Comparison of ENCODE assay signal across 8 mouse cellular contexts in genomic region chr10:84576029-84576394, GRCm38 (mm10). TPM values are rescaled to one million over a fixed set of nuclear protein-coding genes. Genes with fewer than 3 reads are reported as not detected.
A peak's percentile ranks its signal among the peaks of the same experiment; 100 is the strongest.
DNase-seq lines count a peak whose midpoint lies in the region; ATAC-seq and TF ChIP-seq lines count a peak whose summit lies in the region.

No protein-coding gene starts in this region.

- no peaks in the 10 kb centered on the region for H3K36me3 ChIP-seq in kidney, adult 2 months (ENCODE audit: control insufficient read depth, insufficient read depth, low read length)
- H3K36me3 ChIP-seq in megakaryocyte, embryonic 14.5 days (replicated peaks; ENCODE audit: low read length): no peaks in the 10 kb centered on the region

- whole genome bisulfite sequencing in kidney, adult 2 months: under 1% methylated on average over 14 of the region's 14 CpGs

- DNase-seq in kidney, adult 2 months: no peak
- DNase-seq in kidney, adult 9 months: no peak
- DNase-seq in ovary, postnatal 14 days (ENCODE audit: low spot score): no peak
- DNase-seq in kidney, postnatal 14 days: no peak
- DNase-seq in cerebellum, adult 9-10 months: no peak

- peak overlapping the region; percentile 95 for H3K4me3 ChIP-seq in kidney, adult 2 months (ENCODE audit: insufficient read depth, low read depth, low read length)
- H3K4me3 ChIP-seq in megakaryocyte, embryonic 14.5 days (replicated peaks): peak overlapping the region; percentile 96

- TF ChIP-seq CTCF in kidney, adult 2 months (conservative IDR thresholded peaks at IDR 0.05; ENCODE audit: insufficient read depth, insufficient read length, low read depth, low read length): no peak

- H3K27ac ChIP-seq in kidney, adult 2 months (ENCODE audit: insufficient read depth, low read depth, low read length): peak overlapping the region; percentile 92

- H3K9me3 ChIP-seq in megakaryocyte, embryonic 14.5 days: no peaks in the 10 kb centered on the region

- peak; percentile 68 for ATAC-seq in activated CD4-positive, CD25-positive, alpha-beta regulatory T cell, adult 4 months
- ATAC-seq in hematopoietic stem cell, adult 5-6 weeks (replicated peaks in 1 of 2; ENCODE audit: insufficient read depth in 1 of 2, low FRiP score in 2 of 2, low TSS enrichment in 1 of 2, low read depth in 1 of 2, poor library complexity in 2 of 2, severe bottlenecking in 2 of 2): peak; percentile 71 to 74

- no peaks in the 10 kb centered on the region for H3K27me3 ChIP-seq in kidney, adult 2 months (replicated peaks; ENCODE audit: control insufficient read depth, insufficient read depth, low read length)
- peaks cover 7% of the 10 kb centered on the region for H3K27me3 ChIP-seq in megakaryocyte, embryonic 14.5 days (replicated peaks)

- H3K4me1 ChIP-seq in kidney, adult 2 months (ENCODE audit: control insufficient read depth, insufficient read depth, low read length): peaks cover 4% of the 10 kb centered on the region; the same call in 1 of the 2 replicates
- peaks cover 39% of the 10 kb centered on the region for H3K4me1 ChIP-seq in megakaryocyte, embryonic 14.5 days

- TF ChIP-seq POLR2A in kidney, adult 2 months (IDR thresholded peaks at IDR 0.05; ENCODE audit: low read depth, low read length): no peak

RNA-seq across cellular contexts. Expression of gene Tcp11l2, which starts 0.4 kb away (rescaled TPM):
- 24.0 and 32.3 TPM in 2 replicates for polyA plus RNA-seq in kidney, adult 2 months (2012; rRNA removed)
- 100 to 1,000 TPM; 168 to 171 TPM for polyA plus RNA-seq in activated CD4-positive, CD25-positive, alpha-beta regulatory T cell, adult 4 months (2017; shearing (Covaris generic))
- total RNA-seq in hematopoietic stem cell, adult 5-6 weeks (2017): 21.7 and 24.8 TPM in 2 replicates
- 0.15 TPM in 1 of 2 replicates, not detected in the other for polyA plus RNA-seq in megakaryocyte, embryonic 14.5 days (2012; ENCODE audit: insufficient read depth, low replicate concordance)

RNA-seq across cellular contexts. Expression of gene Ckap4, which starts 42.1 kb away (rescaled TPM):
- polyA plus RNA-seq in kidney, adult 2 months (2012; rRNA removed): 6.5 and 7.8 TPM in 2 replicates
- polyA plus RNA-seq in activated CD4-positive, CD25-positive, alpha-beta regulatory T cell, adult 4 months (2017; shearing (Covaris generic)): under 1 TPM in 1 of 2 experiments, not detected in 1; 0.12 TPM
- 30.3 and 46.7 TPM in 2 replicates for total RNA-seq in hematopoietic stem cell, adult 5-6 weeks (2017)
- polyA plus RNA-seq in megakaryocyte, embryonic 14.5 days (2012; ENCODE audit: insufficient read depth, low replicate concordance): 1.5 and 2.5 TPM in 2 replicates

RNA-seq across cellular contexts. Expression of gene Polr3b, which starts 46.1 kb away (rescaled TPM):
- 3.7 and 5.1 TPM in 2 replicates for polyA plus RNA-seq in kidney, adult 2 months (2012; rRNA removed)
- polyA plus RNA-seq in activated CD4-positive, CD25-positive, alpha-beta regulatory T cell, adult 4 months (2017; shearing (Covaris generic)): 10 to 100 TPM; 11.8 to 13.3 TPM
- total RNA-seq in hematopoietic stem cell, adult 5-6 weeks (2017): 26.5 and 33.6 TPM in 2 replicates
- 3.2 TPM in 1 of 2 replicates, not detected in the other for polyA plus RNA-seq in megakaryocyte, embryonic 14.5 days (2012; ENCODE audit: insufficient read depth, low replicate concordance)

Comparison
In these comparisons a context has a peak if more than half of its experiments do, and no peak if none do; other contexts are left out.
1. RNA of gene Tcp11l2, which starts 0.4 kb away (polyA plus RNA-seq): 168 to 171 TPM in activated CD4-positive, CD25-positive, alpha-beta regulatory T cell, adult 4 months and 24.0 to 32.3 TPM in kidney, adult 2 months; 0.15 TPM in megakaryocyte, embryonic 14.5 days; every median in the first group is over 10 times any median in the second.